Mouse (Mus musculus) pancreas, adult 10 weeks (tissue): ENCODE results near the gene Gm6034. TPM values are rescaled to one million over a fixed set of nuclear protein-coding genes. Genes with fewer than 3 reads are reported as not detected.

Experiments
- polyA plus RNA-seq: library from polyadenylated mRNA; stranded (reverse); fragments of 350-450 nt; fragmentation: Illumina TruSeq; extraction: RNeasy Lipid Tissue Mini Kit (QIAGEN cat#74804); gene quantifications from one replicate; pipeline ENCODE4 v1.2.3, GENCODE M21; 2015; ENCODE audit warnings: low read depth, low replicate concordance; ENCODE audit not compliant: insufficient read depth

Gene Gm6034
- polyA plus RNA-seq, result not detected

DNA sequence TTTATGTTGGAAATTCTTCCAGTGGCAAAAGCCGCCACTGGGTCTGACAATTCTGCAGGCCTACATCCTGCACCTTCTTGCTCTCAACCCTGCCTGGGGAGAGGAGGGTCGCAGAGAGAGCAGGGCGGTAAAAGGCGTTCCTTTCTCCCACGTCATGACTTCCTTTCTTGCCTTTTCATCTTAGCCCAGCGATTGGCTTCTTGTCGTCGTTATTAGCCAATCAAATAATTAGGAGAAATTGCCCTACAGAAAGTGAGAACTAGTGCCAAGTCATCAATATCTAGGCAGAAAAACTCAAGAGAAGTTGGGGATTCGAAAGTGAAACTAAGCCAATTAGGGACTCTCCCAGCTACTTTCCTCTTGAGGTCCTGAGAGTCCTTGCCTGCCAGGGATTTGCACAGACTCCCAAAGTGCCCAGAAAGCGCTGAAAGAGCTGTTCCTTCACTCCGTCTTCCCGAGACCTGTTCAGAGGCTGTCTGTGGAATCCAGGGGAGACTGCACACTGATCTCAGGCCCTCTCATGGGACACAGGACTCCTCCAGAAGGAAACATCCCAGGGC lies at the start of gene Gm6034, which contains the start of gene H2-T22:
TSS of gene Gm6034 (plus strand) at position 352 of the 560 bp plus-strand sequence.
TSS of gene H2-T22 (minus strand) at position 138 of the 560 bp plus-strand sequence.

DNA sequence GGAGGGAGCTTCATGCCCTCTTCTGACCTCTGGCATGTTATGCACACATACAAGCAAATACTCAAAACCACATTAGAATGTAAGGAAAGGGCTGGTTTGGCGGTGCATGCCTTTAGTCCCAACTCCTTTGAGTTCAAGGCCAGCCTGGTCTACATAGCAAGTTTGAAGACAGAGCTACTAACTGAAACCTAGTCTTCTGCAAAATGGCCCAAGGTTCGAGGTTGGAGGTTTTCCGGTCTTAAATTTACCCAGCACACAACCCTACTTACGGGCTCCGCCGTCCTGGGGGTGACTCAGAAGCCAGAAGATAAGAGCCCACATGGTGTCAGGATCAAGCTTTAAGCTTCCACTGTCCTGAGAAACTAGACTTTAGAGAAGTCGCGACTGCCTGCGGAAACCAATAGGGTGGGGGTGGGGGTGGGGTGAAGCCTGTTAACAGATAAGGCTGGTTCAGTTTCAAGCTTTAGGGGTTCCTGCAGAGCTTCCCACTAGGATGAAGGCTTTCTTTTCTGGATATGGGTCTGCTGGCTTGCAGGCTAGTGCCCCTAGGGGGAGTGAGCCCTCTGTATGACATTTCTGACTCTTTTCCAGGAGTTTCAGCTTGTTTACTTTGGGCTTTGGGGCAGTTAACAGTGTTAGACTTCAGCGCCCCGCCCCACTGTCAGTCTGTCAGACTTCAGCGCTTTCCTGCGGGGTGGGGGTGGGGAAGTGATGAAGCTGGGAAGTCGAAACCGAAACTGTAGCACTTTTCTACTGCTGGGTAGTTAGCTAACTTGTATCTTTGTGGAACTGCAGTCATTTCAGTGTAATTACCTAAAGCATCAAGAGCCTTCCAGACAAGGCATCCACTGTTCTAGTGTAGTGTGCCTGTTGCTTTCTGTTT lies 22.3 kb upstream of the Gm6034 start, which contains the start of gene H2-T24:
TSS of gene H2-T24 (minus strand) at position 370 of the 883 bp plus-strand sequence.

DNA sequence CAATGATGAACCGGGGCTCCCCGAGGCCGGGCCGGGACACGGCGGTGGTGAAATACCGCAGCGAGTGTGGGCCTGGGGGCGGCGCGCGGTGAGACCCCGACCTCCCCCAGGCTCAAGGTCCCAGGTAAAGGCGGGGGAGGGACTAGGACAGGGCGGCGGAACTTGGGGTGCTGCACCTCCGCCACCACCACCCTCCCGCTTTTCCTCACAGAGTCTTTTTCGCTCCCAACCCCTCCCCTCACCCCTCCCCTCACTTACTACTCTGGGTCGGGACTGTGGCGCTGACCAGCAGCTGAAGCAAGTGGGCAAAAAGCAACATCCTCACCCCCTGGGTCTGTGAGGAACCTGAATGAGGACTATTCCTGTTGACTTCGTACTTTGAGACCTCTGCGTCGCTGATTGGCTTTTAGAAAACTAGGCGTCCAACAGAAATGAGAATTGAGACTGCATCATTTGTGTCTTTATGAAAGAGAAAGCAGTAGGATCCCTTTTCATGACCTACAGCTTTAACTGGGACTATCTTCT lies 10.3 kb upstream of the Gm6034 start, which contains the start of gene H2-T23:
TSS of gene H2-T23 (minus strand) at position 505 of the 525 bp plus-strand sequence.

DNA sequence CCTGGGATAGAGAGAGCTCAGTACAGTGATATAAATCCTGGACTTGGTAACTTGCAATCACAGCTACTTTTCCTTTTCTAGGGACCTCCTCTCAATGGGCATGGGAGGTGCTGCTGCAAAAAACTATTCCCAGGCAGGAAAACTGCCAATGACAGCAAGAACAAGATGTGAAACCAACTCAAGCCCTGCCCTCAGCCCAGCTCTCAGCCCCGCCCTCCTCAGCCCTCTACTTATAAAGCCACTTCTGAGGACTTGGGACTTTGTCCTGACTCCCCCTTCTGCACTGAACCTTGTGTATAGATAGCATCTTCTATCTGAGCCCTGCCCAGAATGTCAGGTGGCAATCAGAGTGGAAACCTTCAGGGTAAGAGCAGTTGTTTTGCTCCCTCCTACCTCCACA lies 15.6 kb downstream of the Gm6034 start, which contains the start of gene Gm11127:
TSS of gene Gm11127 (minus strand) at position 10 of the 400 bp plus-strand sequence.

Other genes starting within 250 kb of the Gm6034 start
- 6.9 TPM for gene Ier3, start 221.3 kb upstream of the Gm6034 start, polyA plus RNA-seq
- gene Flot1, start 219.7 kb upstream of the Gm6034 start, polyA plus RNA-seq, result 16.0 TPM
- gene Tubb5, start 204.7 kb upstream of the Gm6034 start, polyA plus RNA-seq, result 29.3 TPM
- 2.3 TPM for gene Mdc1, start 201.4 kb upstream of the Gm6034 start, polyA plus RNA-seq
- 0.76 TPM for gene Nrm, start 181.6 kb upstream of the Gm6034 start, polyA plus RNA-seq
- gene Ppp1r18, start 177.4 kb upstream of the Gm6034 start, polyA plus RNA-seq, result 9.8 TPM
- gene Dhx16, start 163.1 kb upstream of the Gm6034 start, polyA plus RNA-seq, result 72.9 TPM
- 16.8 TPM for gene 2310061I04Rik, start 145.5 kb upstream of the Gm6034 start, polyA plus RNA-seq
- 9.7 TPM for gene Atat1, start 132.9 kb upstream of the Gm6034 start, polyA plus RNA-seq
- gene Mrps18b, start 126.6 kb upstream of the Gm6034 start, polyA plus RNA-seq, result 23.0 TPM
- gene Ppp1r10, start 126.5 kb upstream of the Gm6034 start, polyA plus RNA-seq, result 11.8 TPM
- 22.7 TPM for gene Abcf1, start 73.2 kb upstream of the Gm6034 start, polyA plus RNA-seq
- 11.9 TPM for gene Gnl1, start 63.1 kb upstream of the Gm6034 start, polyA plus RNA-seq
- gene Prr3, start 62.7 kb upstream of the Gm6034 start, polyA plus RNA-seq, result 6.7 TPM
- gene H2-T24, start 22.4 kb upstream of the Gm6034 start, polyA plus RNA-seq, result 3.1 TPM
- gene H2-T23, start 10.1 kb upstream of the Gm6034 start, polyA plus RNA-seq, result 29.4 TPM
- 16.3 TPM for gene H2-T22, start 214 bp upstream of the Gm6034 start, polyA plus RNA-seq
- gene Gm11127, start 15.4 kb downstream of the Gm6034 start, polyA plus RNA-seq, result not detected
- gene Gm19684, start 78.7 kb downstream of the Gm6034 start, polyA plus RNA-seq, result not detected
- not detected for gene Gm7030, start 86.5 kb downstream of the Gm6034 start, polyA plus RNA-seq
- gene Gm8909, start 125.6 kb downstream of the Gm6034 start, polyA plus RNA-seq, result not detected
- gene H2-T3, start 147.3 kb downstream of the Gm6034 start, polyA plus RNA-seq, result not detected
- 31.5 TPM for gene Rpp21, start 215.1 kb downstream of the Gm6034 start, polyA plus RNA-seq
- gene Trim39, start 229.3 kb downstream of the Gm6034 start, polyA plus RNA-seq, result 16.5 TPM
- gene H2-M10.2, start 243.5 kb downstream of the Gm6034 start, polyA plus RNA-seq, result not detected